Mouse (Mus musculus) lung, embryonic 14.5 days (tissue): Measurements from ENCODE around the gene Hist1h2bh. TPM values are rescaled to one million over a fixed set of nuclear protein-coding genes. Genes with fewer than 3 reads are reported as not detected.
A peak's percentile ranks its signal among the peaks of the same experiment; 100 is the strongest.

Experiments used
- ATAC-seq: fragments of 200-750 bp; cut with Nextera tagmentation; 2 replicates; pipeline ENCODE4 v1.8.0; 2017; ENCODE audit warnings: mild to moderate bottlenecking, moderate TSS enrichment, moderate library complexity; ENCODE audit not compliant: insufficient read depth
- DNase-seq: peaks from one replicate; pipeline ENCODE4 v3.0.0-alpha.2; 2015
- H3K27ac ChIP-seq: fragments of 300-500 bp; sonication (generic); 2 replicates; pipeline ENCODE4 v1.5.1; 2014; ENCODE audit warnings: low read depth, mild to moderate bottlenecking, moderate library complexity
- H3K27me3 ChIP-seq: fragments of 300-500 bp; sonication (generic); 2 replicates; pipeline ENCODE4 v1.6.1; 2014; ENCODE audit warnings: low read length, control low read depth; ENCODE audit not compliant: insufficient read depth
- H3K36me3 ChIP-seq: fragments of 300-500 bp; sonication (generic); 2 replicates; pipeline ENCODE4 v1.6.1; 2014; ENCODE audit warnings: control low read depth; ENCODE audit not compliant: insufficient read depth
- H3K4me1 ChIP-seq: fragments of 300-500 bp; sonication (generic); 2 replicates; pipeline ENCODE4 v1.6.1; 2014; ENCODE audit warnings: antibody characterized with exemption, control low read depth; ENCODE audit not compliant: insufficient read depth
- H3K4me2 ChIP-seq: fragments of 300-500 bp; sonication (generic); 2 replicates; pipeline ENCODE4 v1.6.1; 2014; ENCODE audit warnings: mild to moderate bottlenecking
- H3K4me3 ChIP-seq: fragments of 300-500 bp; sonication (generic); 2 replicates; pipeline ENCODE4 v1.5.1; 2014; ENCODE audit warnings: low read depth, low read length
- H3K9ac ChIP-seq: fragments of 300-500 bp; sonication (generic); 2 replicates; pipeline ENCODE4 v1.6.1; 2014
- H3K9me3 ChIP-seq: fragments of 300-500 bp; sonication (generic); 2 replicates; pipeline ENCODE4 v1.6.1; 2016; ENCODE audit warnings: low read depth, low read length, control low read depth
- CTCF ChIP-seq: IDR thresholded peaks from 2 replicates; pipeline ENCODE4 v1.5.1; 2016; ENCODE audit warnings: antibody characterized with exemption, low read depth
- WGBS: fragments of 180-500 bp; shearing (Covaris S2); extraction: QIAGEN DNeasy Blood & Tissue Kit; methylation state at CpG from one replicate; pipeline ENCODE4 v1.1.7; 2014; 5-methylcytosine and 5-hydroxymethylcytosine counted together
- polyA plus RNA-seq: library from polyadenylated mRNA; unstranded; fragments of >200 nt; fragmentation: Nextera tagmentation; extraction: Ambion mirVana; gene quantifications from 2 replicates; pipeline ENCODE4 v1.2.1, GENCODE M21; 2014

The Hist1h2bh gene
- polyA plus RNA-seq, 1 experiment from 2014 or later: 1.8 TPM

GRCm38 (mm10) chr13:23519416-23519815 is 23.8 kb downstream of the Hist1h2bh start:
- 0% methylated on average over 10 of the region's 10 CpGs for WGBS

GRCm38 (mm10) chr13:23518885-23519284 is 24.3 kb downstream of the Hist1h2bh start:
- Histone ChIP-seq H3K27me3 (no peaks in the 10 kb centered on the region), H3K4me3 (peak overlapping the region; percentile 56), H3K36me3 (no peaks in the 10 kb centered on the region), H3K9me3 (no peaks in the 10 kb centered on the region), H3K4me1 (no peaks in the 10 kb centered on the region), H3K27ac (peak overlapping the region; percentile 61; the same call in 1 of the 2 replicates), H3K4me2 (peak overlapping the region; percentile 96), H3K9ac (0 out of 2 replicates have a peak overlapping the region, but pooled peaks have one; percentile 21)
- under 1% methylated on average over 6 of the region's 6 CpGs for WGBS
- peak; percentile 95 for DNase-seq
- no peak for TF ChIP-seq CTCF
- ATAC-seq: peak; percentile 68

More at GRCm38 (mm10) chr13:23519416-23519815, 23.8 kb downstream of the Hist1h2bh start:
- peak; percentile 97 for DNase-seq
- TF ChIP-seq CTCF: no peak
- H3K4me3 ChIP-seq: peak overlapping the region; percentile 56
- no peaks in the 10 kb centered on the region for H3K27me3 ChIP-seq
- H3K4me1 ChIP-seq: no peaks in the 10 kb centered on the region
- no peaks in the 10 kb centered on the region for H3K9me3 ChIP-seq
- peak overlapping the region; percentile 96 for H3K4me2 ChIP-seq
- H3K27ac ChIP-seq: peak overlapping the region; percentile 61; the same call in 1 of the 2 replicates
- H3K36me3 ChIP-seq: no peaks in the 10 kb centered on the region
- ATAC-seq: peak; percentile 53
- 0 out of 2 replicates have a peak overlapping the region, but pooled peaks have one; percentile 21 for H3K9ac ChIP-seq

- under 1% methylated on average over 6 of the region's 6 CpGs for WGBS
- Histone ChIP-seq H3K4me2 (peak overlapping the region; percentile 96), H3K9me3 (no peaks in the 10 kb centered on the region), H3K27ac (no peak overlapping the region), H3K36me3 (no peaks in the 10 kb centered on the region), H3K4me1 (no peaks in the 10 kb centered on the region), H3K4me3 (peak overlapping the region; percentile 56), H3K27me3 (no peaks in the 10 kb centered on the region), H3K9ac (peak overlapping the region; percentile 27; the same call in 1 of the 2 replicates)
- ATAC-seq (no peak), DNase-seq (no peak)
- TF ChIP-seq CTCF: no peak
Observed at GRCm38 (mm10) chr13:23518295-23518603, 24.9 kb downstream of the Hist1h2bh start.

GRCm38 (mm10) chr13:23517603-23518294 is 25.4 kb downstream of the Hist1h2bh start:
- no peaks in the 10 kb centered on the region for H3K36me3 ChIP-seq
- H3K27me3 ChIP-seq: no peaks in the 10 kb centered on the region
- WGBS: 0% methylated on average over 27 of the region's 27 CpGs
- peak; percentile 89 for ATAC-seq
- peak overlapping the region; percentile 45 for H3K9ac ChIP-seq
- no peaks in the 10 kb centered on the region for H3K4me1 ChIP-seq
- H3K27ac ChIP-seq: peak overlapping the region; percentile 78; the same call in 1 of the 2 replicates
- TF ChIP-seq CTCF: no peak
- peak overlapping the region; percentile 56 for H3K4me3 ChIP-seq
- H3K9me3 ChIP-seq: no peaks in the 10 kb centered on the region
- DNase-seq: peak; percentile 96
- H3K4me2 ChIP-seq: peak overlapping the region; percentile 96

- H3K27ac ChIP-seq: peak overlapping the region; percentile 78; the same call in 1 of the 2 replicates
- H3K4me1 ChIP-seq: no peaks in the 10 kb centered on the region
- H3K4me3 ChIP-seq: peak overlapping the region; percentile 56
- TF ChIP-seq CTCF: no peak
- peak overlapping the region; percentile 96 for H3K4me2 ChIP-seq
- WGBS: 0% methylated on average over 19 of the region's 19 CpGs
- peak; percentile 65 for ATAC-seq
- H3K9ac ChIP-seq: peak overlapping the region; percentile 38
- DNase-seq: peak; percentile 93
- H3K9me3 ChIP-seq: no peaks in the 10 kb centered on the region
- no peaks in the 10 kb centered on the region for H3K36me3 ChIP-seq
- no peaks in the 10 kb centered on the region for H3K27me3 ChIP-seq
Observed at GRCm38 (mm10) chr13:23516822-23517602, 26.2 kb downstream of the Hist1h2bh start.

GRCm38 (mm10) chr13:23515826-23516620 is 27.2 kb downstream of the Hist1h2bh start:
- no peak for ATAC-seq
- TF ChIP-seq CTCF: no peak
- Histone ChIP-seq H3K27ac (no peak overlapping the region), H3K9me3 (no peaks in the 10 kb centered on the region), H3K4me2 (peak overlapping the region; percentile 96), H3K4me3 (peak overlapping the region; percentile 56), H3K4me1 (no peaks in the 10 kb centered on the region), H3K27me3 (no peaks in the 10 kb centered on the region), H3K9ac (peak overlapping the region; percentile 27; the same call in 1 of the 2 replicates), H3K36me3 (no peaks in the 10 kb centered on the region)
- peak; percentile 37 for DNase-seq
- 44% methylated on average over 15 of the region's 15 CpGs for WGBS
